Mouse (Mus musculus) pancreas, adult 10 weeks (tissue): ENCODE results near the gene Cnga2. TPM values are rescaled to one million over a fixed set of nuclear protein-coding genes. Genes with fewer than 3 reads are reported as not detected.

Source experiments
- polyA plus RNA-seq: library from polyadenylated mRNA; stranded (reverse); fragments of 350-450 nt; fragmentation: Illumina TruSeq; extraction: RNeasy Lipid Tissue Mini Kit (QIAGEN cat#74804); gene quantifications from one replicate; pipeline ENCODE4 v1.2.3, GENCODE M21; 2015; ENCODE audit warnings: low read depth, low replicate concordance; ENCODE audit not compliant: insufficient read depth

Gene Cnga2
- not detected for polyA plus RNA-seq

GRCm38 (mm10) chrX:71991549-71991948 lies at the start of gene Cnga2:
Gene Cnga2, plus strand, starts transcription at chrX:71991849.

GRCm38 (mm10) chrX:71962073-71963051 lies 29.3 kb upstream of the Cnga2 start, which contains the start of gene Prrg3:
Gene Prrg3, plus strand, starts transcription at chrX:71962624.

GRCm38 (mm10) chrX:71972686-71973085 lies 19.0 kb upstream of the Cnga2 start, which contains the start of gene Fate1:
Gene Fate1, plus strand, starts transcription at chrX:71972986.

Other genes starting within 250 kb of the Cnga2 start
- 2.8 TPM for gene Vma21, start 175.9 kb upstream of the Cnga2 start, polyA plus RNA-seq
- 0.37 TPM for gene Gm1141, start 70.8 kb upstream of the Cnga2 start, polyA plus RNA-seq
- 2.2 TPM for gene Prrg3, start 29.2 kb upstream of the Cnga2 start, polyA plus RNA-seq
- gene Fate1, start 18.9 kb upstream of the Cnga2 start, polyA plus RNA-seq: not detected
- not detected for gene Magea4, start 230.2 kb downstream of the Cnga2 start, polyA plus RNA-seq